Mouse (Mus musculus): ENCODE measurements at regions not wholly inside any gene's neighbourhood (a gene's known extent, or its start where the extent isn't known, plus 50 kb on each side); places are given as distances from the start of the nearest gene placed in this dataset.
A peak's percentile ranks its signal among the peaks of the same experiment; 100 is the strongest.
"Not testable (repeated sequence)": the region's sequence is repeated elsewhere in the genome, so short reads cannot be mapped to it uniquely, and the experiment has no call there.

GRCm38 (mm10) chr3:8163030-8163429 lies 1446.9 kb downstream of the Zfp704 start:
- DNase-seq (ENCODE audit: low spot score) = no peak

GRCm38 (mm10) chr3:8161997-8162756 lies 1447.7 kb downstream of the Zfp704 start:
- DNase-seq (ENCODE audit: low spot score) = peak; percentile 37

DNA sequence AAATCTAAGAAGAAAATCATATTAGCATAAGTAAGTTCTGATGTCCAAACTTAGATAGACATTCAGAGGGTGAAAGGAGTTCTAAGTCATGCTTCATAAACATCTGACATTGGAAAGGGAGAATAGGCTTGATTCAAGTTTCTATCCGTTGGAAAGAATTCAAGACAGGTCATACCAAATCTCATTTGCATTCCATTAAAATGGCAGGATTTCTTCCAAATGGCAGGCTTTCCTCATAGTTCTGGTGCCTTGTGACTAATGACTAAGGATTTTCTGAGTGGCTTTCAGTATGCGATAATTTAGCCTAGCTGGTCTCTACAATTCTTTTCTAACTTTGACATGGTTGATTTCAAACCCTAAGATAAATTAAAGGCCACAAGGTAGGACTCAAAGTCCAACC lies 1466.9 kb downstream of the Zfp704 start:
- no peak for DNase-seq (ENCODE audit: low spot score)

- no peak for DNase-seq (ENCODE audit: low spot score)
Observed at GRCm38 (mm10) chr3:8142190-8142589, 1467.7 kb downstream of the Zfp704 start.

- no peak for DNase-seq (ENCODE audit: low spot score)
Observed at GRCm38 (mm10) chr3:8141664-8142084, 1468.2 kb downstream of the Zfp704 start.

DNA sequence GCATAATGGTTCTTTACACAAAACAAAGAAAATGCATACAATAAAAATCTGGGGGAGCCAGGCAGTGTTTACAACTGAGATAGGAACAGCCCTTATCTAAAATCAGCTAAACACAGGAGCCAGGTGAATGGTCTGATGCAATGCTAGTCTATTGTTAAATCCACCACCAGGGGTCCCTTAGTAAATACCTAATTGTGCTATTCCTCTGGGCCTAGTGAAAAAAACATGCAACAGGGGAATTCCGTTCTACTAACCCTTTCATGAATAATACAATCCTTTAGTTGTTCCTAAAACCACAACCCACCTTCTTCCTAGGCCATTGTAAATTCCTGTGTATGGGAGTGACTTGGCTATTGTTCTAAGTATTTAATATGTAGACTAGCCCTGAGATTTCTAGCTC lies 1486.2 kb downstream of the Zfp704 start:
- not testable (repeated sequence) for DNase-seq (ENCODE audit: low spot score)

DNA sequence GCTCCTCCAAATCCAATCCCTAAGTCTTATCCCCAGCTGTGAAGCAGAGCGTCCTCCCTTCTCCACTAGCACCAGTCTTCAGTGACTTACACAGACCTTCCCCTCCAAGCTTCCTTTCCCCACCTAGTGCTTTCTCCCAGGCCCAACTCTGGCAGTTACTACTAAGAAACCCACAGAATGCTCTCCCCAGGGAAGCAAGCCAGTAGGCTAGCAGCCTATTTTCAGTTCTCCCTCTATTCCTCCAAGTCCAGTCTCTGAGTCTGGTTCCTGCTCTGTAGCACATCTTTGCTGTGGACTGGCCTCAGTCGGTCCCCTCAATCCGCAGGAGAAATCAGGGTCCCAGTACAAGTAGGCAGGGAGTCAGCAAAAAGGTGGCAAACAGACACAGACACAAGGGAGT lies 1486.7 kb downstream of the Zfp704 start:
- no peak for DNase-seq (ENCODE audit: low spot score)

GRCm38 (mm10) chr3:8098291-8098690 lies 1478.0 kb upstream of the 1700008P02Rik start:
- peak; percentile 34 for DNase-seq (ENCODE audit: low spot score)

GRCm38 (mm10) chr3:8084749-8085148 lies 1464.5 kb upstream of the 1700008P02Rik start:
- no peak for DNase-seq (ENCODE audit: low spot score)

- peak; percentile 62 for DNase-seq (ENCODE audit: low spot score)
Observed at GRCm38 (mm10) chr3:8053711-8054110, 1433.5 kb upstream of the 1700008P02Rik start.

GRCm38 (mm10) chr3:8051167-8051566 lies 1430.9 kb upstream of the 1700008P02Rik start:
- peak; percentile 55 for DNase-seq (ENCODE audit: low spot score)

DNA sequence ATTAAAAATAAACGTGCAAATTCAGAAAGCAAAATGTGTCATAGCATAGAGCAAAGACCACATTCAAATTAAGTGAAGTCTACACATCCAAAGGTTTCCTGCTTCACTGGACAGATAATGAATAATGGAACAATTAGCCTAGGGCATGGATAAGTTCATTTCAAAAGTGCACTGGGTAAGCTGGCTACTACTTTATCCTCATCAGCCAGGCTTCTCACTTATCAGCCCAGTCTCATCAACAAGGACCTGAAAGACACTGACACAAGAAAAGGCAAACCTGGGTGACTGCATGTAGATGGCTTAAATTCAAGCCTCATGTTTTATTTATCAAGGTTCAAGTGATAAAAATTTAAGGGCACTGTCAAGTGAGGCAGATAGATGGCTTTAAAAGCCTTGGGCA lies 1429.5 kb upstream of the 1700008P02Rik start:
- no peak for DNase-seq (ENCODE audit: low spot score)

GRCm38 (mm10) chr3:8046348-8046747 lies 1426.1 kb upstream of the 1700008P02Rik start:
- peak; percentile 19 for DNase-seq (ENCODE audit: low spot score)

DNA sequence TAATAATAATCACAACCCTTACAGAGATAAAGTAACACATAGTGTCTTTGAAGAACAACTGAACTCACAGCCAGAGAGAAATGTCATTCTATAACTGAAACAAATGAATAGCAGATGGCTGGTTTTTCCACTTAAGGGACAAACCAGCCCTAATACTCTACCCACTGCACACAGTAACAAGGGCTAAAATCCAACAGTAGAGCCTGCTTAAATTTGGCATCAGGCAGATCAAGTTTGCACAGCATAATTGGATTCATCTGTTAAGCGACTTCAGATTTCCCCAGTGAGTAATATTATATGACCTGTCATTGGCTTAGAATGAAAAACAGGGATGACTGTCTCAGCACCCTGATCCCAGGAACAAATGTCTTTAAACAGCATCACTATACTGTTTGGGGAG lies 1416.5 kb upstream of the 1700008P02Rik start:
- DNase-seq (ENCODE audit: low spot score) = peak; percentile 14

DNA sequence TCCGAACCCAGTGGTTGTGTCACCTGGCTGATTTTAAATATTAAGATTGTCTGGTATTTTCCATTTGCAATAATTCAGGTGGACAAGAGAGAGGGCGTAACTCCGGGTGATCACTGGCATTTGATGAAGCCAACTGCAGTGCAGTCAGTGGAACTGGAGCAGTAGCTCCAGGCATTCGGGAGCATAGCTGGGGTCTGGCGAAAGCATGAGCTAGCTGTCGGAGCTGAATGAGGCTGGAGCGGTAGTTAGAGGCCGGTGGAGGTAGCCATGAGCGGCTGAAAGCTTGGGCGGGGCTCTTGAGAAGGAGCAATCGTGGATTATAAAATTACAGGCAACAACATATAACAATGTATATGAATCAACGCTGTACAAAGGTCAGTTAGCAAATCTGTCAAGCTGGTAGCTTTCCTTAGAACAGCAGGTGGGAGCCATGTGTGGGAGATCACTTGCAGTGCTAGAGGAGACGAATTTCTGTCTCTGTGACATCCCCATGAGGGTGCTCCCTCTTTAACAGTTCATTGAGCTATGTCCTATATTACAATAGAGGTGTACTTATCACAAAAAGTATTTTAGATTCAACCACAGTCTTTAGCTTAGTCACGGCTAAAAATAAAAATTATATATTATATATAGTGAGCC lies 1415.0 kb upstream of the 1700008P02Rik start:
- no peak for DNase-seq (ENCODE audit: low spot score)

DNA sequence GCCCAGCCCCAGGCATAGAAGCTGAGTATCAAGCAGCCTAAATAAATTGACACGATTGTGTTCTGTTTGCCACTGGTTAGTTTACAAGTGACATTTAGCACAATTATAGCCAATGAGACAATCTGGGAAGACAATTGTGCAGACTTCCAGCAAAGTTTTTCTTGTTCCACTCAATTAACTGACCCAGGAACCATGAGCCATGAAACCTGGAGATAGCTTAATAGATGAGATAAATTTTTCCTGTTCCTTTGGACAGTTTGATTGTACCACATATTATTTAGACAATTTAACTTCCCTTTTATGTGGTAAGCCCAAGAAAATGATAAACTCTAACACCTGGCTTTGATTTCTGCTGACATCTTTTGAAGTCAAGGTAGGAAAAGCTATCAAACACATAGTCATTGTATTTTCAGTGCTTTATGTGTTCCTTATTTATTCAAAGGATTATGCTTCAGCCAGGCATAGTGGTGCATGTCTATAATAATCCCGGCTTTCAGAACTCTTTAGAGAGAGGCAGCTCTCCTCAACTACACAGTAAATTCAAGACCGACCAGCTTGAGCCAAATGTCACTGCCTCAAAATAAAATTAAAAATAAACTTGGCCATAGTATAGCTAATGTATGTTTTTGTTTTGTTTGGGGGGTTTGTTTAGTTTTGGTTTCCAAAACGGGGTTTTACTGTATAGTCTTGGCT lies 1406.2 kb upstream of the 1700008P02Rik start:
- DNase-seq (ENCODE audit: low spot score) = no peak

- DNase-seq (ENCODE audit: low spot score) = no peak
Observed at GRCm38 (mm10) chr3:8022654-8023053, 1402.4 kb upstream of the 1700008P02Rik start.

GRCm38 (mm10) chr3:8017489-8017888 lies 1397.2 kb upstream of the 1700008P02Rik start:
- no peak for DNase-seq (ENCODE audit: low spot score)

DNA sequence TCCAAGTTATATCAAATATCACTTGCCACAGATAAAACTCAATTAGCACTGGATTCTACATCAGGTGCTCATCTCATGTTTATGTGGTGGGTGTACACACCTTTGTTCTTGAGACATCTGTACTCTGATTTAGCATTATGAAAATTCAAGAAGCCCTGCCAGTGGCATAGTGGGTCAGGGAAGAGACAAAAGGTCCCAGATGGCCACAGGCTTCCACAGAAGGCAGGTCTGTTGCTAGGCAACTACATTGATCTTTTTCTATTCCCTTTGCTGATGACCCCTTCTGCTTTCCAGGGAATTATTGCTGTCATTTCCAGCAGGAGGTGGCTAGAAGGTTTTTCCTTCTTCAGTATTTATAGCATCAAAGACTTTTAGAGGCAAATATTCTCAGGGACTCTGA lies 1396.7 kb upstream of the 1700008P02Rik start:
- DNase-seq (ENCODE audit: low spot score) = no peak

GRCm38 (mm10) chr3:8009966-8010365 lies 1389.7 kb upstream of the 1700008P02Rik start:
- DNase-seq (ENCODE audit: low spot score) = no peak

GRCm38 (mm10) chr3:8006708-8007395 lies 1386.6 kb upstream of the 1700008P02Rik start:
- DNase-seq (ENCODE audit: low spot score) = no peak

GRCm38 (mm10) chr3:8006273-8006672 lies 1386.0 kb upstream of the 1700008P02Rik start:
- DNase-seq (ENCODE audit: low spot score) = no peak

All from adipocyte (in vitro differentiated cells).